Mouse (Mus musculus): Measurements from ENCODE around the gene Gclm. TPM values are rescaled to one million over a fixed set of nuclear protein-coding genes. Genes with fewer than 3 reads are reported as not detected.
"Not testable (repeated sequence)": the region's sequence is repeated elsewhere in the genome, so short reads cannot be mapped to it uniquely, and the experiment has no call there.

Gclm gene
- total and polyA plus RNA-seq, 2 experiments from 2014 or later, result 36.1 to 47.3 TPM

DNA sequence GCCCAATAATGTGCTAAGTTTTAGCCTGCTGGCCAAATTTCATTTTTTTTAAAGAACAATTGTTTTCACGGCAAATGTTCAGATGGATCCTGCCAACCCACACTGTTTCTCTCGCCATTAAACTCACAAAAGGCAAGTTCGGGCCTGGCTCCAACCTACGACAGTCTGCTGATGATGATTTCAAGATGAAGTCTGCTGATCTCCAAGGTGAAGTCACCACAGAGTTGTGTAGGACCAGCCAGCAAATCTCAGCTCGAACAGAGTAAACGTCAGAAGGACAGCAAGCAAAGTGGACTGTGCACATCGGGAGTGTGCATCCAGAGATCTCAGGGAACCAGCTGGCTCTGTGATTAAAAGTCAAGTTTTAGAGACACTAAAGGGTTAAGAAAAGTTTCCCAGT lies 34.5 kb upstream of the Gclm start:
- DNase-seq (ENCODE audit: low spot score) (no peak), ATAC-seq (ENCODE audit: insufficient read depth, low read depth) (no peak)
- Histone ChIP-seq H3K36me3 (replicated peaks; ENCODE audit: control insufficient read depth, insufficient read depth, low read length) (no peaks in the 10 kb centered on the region), H3K4me3 (ENCODE audit: low read depth, low read length) (no peak overlapping the region), H3K4me2 (ENCODE audit: low read depth, low read length) (no peak overlapping the region), H3K9ac (replicated peaks; ENCODE audit: low read depth, low read length) (no peak overlapping the region), H3K27me3 (ENCODE audit: control insufficient read depth, insufficient read depth, low read length) (no peaks in the 10 kb centered on the region), H3K4me1 (ENCODE audit: control insufficient read depth, insufficient read depth) (no peaks in the 10 kb centered on the region; the same call in 1 of the 2 replicates), H3K9me3 (replicated peaks; ENCODE audit: control insufficient read depth, low read length) (no peaks in the 10 kb centered on the region), H3K27ac (ENCODE audit: low read depth) (no peak overlapping the region)
- WGBS, result 86% methylated on average over 7 of the region's 7 CpGs
- TF ChIP-seq EP300 (IDR thresholded peaks at IDR 0.05; ENCODE audit: low read depth) (no peak), CTCF (IDR thresholded peaks at IDR 0.05; ENCODE audit: low read depth) (no peak)

DNA sequence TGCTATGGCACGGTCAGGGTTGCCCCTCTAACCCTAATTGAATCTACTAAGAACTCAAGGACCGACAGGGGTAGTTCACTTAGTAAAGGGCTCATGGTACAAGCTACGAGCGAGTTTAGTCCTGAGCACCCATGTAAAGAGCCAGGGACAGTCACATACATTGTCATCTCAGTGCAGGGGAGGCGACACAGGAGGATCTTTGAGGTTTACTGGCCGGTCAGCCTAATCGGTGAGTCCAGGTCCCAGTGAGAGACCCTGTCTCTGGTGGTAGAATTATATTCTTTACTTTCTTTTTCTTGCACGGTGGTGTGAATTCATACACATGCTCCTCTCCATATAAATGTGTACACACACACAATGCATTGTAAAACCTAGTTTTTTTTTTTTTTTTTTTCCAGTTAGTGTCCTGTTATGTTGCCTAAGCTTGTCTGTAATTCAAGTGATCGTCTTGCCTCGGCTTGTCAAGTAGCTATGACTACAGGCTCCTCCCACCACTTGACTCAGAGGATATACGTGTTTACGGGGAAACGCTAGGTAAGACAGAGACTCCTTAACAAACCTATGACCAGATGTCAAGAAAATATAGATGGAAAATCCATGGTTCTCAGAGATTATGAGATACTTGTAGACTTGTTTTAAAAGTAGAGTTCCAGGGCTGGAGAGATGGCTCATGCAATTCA lies 33.8 kb upstream of the Gclm start:
- WGBS, result 58% methylated on average over 13 of the region's 13 CpGs
- Histone ChIP-seq H3K4me1 (ENCODE audit: control insufficient read depth, insufficient read depth) (no peaks in the 10 kb centered on the region; the same call in 1 of the 2 replicates), H3K4me3 (ENCODE audit: low read depth, low read length) (no peak overlapping the region), H3K27ac (ENCODE audit: low read depth) (no peak overlapping the region), H3K4me2 (ENCODE audit: low read depth, low read length) (no peak overlapping the region), H3K9ac (replicated peaks; ENCODE audit: low read depth, low read length) (no peak overlapping the region), H3K27me3 (ENCODE audit: control insufficient read depth, insufficient read depth, low read length) (no peaks in the 10 kb centered on the region), H3K36me3 (replicated peaks; ENCODE audit: control insufficient read depth, insufficient read depth, low read length) (no peaks in the 10 kb centered on the region), H3K9me3 (replicated peaks; ENCODE audit: control insufficient read depth, low read length) (no peaks in the 10 kb centered on the region)
- no peak for TF ChIP-seq EP300 (IDR thresholded peaks at IDR 0.05; ENCODE audit: low read depth)
- no peak for TF ChIP-seq CTCF (IDR thresholded peaks at IDR 0.05; ENCODE audit: low read depth)
- DNase-seq (ENCODE audit: low spot score), result no peak
- no peak for ATAC-seq (ENCODE audit: insufficient read depth, low read depth)

DNA sequence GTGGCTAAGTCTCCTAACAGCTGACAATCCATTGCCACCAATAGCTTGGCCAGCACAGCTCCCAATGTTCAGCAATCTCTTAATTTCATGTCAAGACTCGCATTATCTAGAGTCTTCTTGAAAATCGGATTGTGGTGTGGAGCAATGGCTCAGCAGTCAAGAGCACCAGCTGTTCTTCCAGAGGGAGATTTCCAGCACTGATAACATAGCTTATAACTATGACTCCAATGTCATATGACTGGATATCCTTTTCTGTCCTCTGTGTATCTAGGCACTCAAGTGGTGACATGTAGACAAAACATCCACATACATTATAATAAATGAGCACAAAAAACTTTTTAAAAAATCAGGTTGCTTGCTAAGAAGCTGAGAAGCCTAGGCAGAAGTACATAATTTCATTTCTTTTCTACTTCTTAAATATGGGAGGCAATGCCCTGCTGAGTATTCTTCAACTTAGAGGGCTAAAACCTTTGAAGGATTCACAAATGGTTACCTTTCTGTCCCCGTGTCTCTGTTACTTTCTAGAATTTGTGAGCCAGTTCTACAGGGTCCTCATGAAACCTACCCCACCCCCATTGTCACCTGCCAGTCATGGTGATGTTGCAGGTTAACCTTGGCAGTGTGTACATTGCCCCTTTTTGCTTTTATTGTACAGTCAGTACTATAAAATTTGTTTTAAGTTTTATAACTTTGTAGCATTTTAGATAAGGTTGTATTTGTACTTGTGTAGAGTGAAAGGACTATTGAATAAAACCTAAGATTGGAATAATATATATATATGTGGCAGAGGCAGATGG lies 23.9 kb upstream of the Gclm start:
- no peak overlapping the region for H3K27ac ChIP-seq (ENCODE audit: low read depth)
- 76% methylated on average over 3 of the region's 3 CpGs for WGBS
- peaks cover 3% of the 10 kb centered on the region; the same call in 1 of the 2 replicates for H3K4me1 ChIP-seq (ENCODE audit: control insufficient read depth, insufficient read depth)

DNA sequence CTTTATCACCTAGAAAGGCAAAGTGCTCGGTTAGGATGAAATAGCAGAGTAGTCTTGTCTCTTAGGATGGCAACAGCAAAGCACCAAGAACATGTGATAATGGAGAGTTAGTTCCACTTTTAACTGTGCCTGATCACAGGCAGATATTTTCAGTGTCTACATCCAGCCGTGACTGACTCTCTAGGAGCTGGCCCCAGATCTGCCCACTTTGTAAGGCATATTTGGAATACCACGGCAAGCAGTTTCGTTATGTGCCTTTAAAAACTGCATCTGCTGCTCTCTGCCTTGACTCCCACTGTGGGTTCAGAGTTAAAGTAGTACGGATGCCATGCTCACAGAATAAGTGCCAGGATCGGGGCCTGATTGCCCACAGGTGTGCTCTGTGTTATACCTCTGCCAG lies 18.4 kb upstream of the Gclm start:
- not testable (repeated sequence) for H3K4me1 ChIP-seq (ENCODE audit: control insufficient read depth, insufficient read depth); H3K27me3 ChIP-seq (ENCODE audit: control insufficient read depth, insufficient read depth, low read length); ATAC-seq (ENCODE audit: insufficient read depth, low read depth); H3K9ac ChIP-seq (replicated peaks; ENCODE audit: low read depth, low read length); H3K27ac ChIP-seq (ENCODE audit: low read depth); H3K36me3 ChIP-seq (replicated peaks; ENCODE audit: control insufficient read depth, insufficient read depth, low read length); DNase-seq (ENCODE audit: low spot score); H3K9me3 ChIP-seq (replicated peaks; ENCODE audit: control insufficient read depth, low read length); H3K4me3 ChIP-seq (ENCODE audit: low read depth, low read length)
- 32% methylated on average over 6 of the region's 6 CpGs for WGBS
- peak overlapping the region; percentile 31 for H3K4me2 ChIP-seq (ENCODE audit: low read depth, low read length)

More for the DNA sequence above, 23.9 kb upstream of the Gclm start:
- ATAC-seq (ENCODE audit: insufficient read depth, low read depth) (no peak), DNase-seq (ENCODE audit: low spot score) (no peak)
- no peak overlapping the region for H3K4me2 ChIP-seq (ENCODE audit: low read depth, low read length)
- no peaks in the 10 kb centered on the region for H3K27me3 ChIP-seq (ENCODE audit: control insufficient read depth, insufficient read depth, low read length)
- H3K4me3 ChIP-seq (ENCODE audit: low read depth, low read length), result no peak overlapping the region
- no peaks in the 10 kb centered on the region for H3K9me3 ChIP-seq (replicated peaks; ENCODE audit: control insufficient read depth, low read length)
- no peak overlapping the region for H3K9ac ChIP-seq (replicated peaks; ENCODE audit: low read depth, low read length)
- no peaks in the 10 kb centered on the region for H3K36me3 ChIP-seq (replicated peaks; ENCODE audit: control insufficient read depth, insufficient read depth, low read length)
- TF ChIP-seq CTCF (IDR thresholded peaks at IDR 0.05; ENCODE audit: low read depth) (no peak), EP300 (IDR thresholded peaks at IDR 0.05; ENCODE audit: low read depth) (no peak)

DNA sequence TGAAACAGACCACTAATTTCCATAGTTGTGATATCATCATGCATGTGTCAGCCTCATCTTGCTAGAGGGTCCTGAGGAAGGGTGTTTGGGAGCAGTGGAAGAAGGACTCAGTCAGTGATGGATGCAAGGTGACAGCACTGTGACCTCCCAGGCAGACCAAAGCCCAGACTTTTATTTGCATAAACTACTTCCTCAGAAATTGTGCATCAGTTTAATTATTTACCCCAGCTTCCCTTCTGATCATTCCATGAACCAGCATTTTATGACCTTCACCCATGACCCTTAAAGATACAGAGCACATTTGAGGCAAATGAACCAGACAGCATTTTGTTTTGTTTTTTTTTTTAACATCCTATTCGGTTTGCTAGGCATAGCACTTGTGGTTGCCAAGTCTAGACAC lies 9.6 kb upstream of the Gclm start:
- DNase-seq (ENCODE audit: low spot score), result no peak
- 41% methylated on average over 1 of the region's 1 CpGs for WGBS

More for the DNA sequence above, 9.6 kb upstream of the Gclm start:
- Histone ChIP-seq H3K36me3 (replicated peaks; ENCODE audit: control insufficient read depth, insufficient read depth, low read length) (no peaks in the 10 kb centered on the region), H3K4me2 (ENCODE audit: low read depth, low read length) (no peak overlapping the region), H3K4me3 (ENCODE audit: low read depth, low read length) (no peak overlapping the region), H3K9me3 (replicated peaks; ENCODE audit: control insufficient read depth, low read length) (no peaks in the 10 kb centered on the region), H3K27ac (ENCODE audit: low read depth) (no peak overlapping the region), H3K9ac (replicated peaks; ENCODE audit: low read depth, low read length) (no peak overlapping the region), H3K27me3 (ENCODE audit: control insufficient read depth, insufficient read depth, low read length) (no peaks in the 10 kb centered on the region), H3K4me1 (ENCODE audit: control insufficient read depth, insufficient read depth) (no peaks in the 10 kb centered on the region)
- TF ChIP-seq EP300 (IDR thresholded peaks at IDR 0.05; ENCODE audit: low read depth), result no peak
- no peak for TF ChIP-seq CTCF (IDR thresholded peaks at IDR 0.05; ENCODE audit: low read depth)
- ATAC-seq (ENCODE audit: insufficient read depth, low read depth), result no peak

Measured in heart, postnatal 0 days (tissue).